Mouse (Mus musculus): ENCODE measurements around the gene Lrp2. TPM values are rescaled to one million over a fixed set of nuclear protein-coding genes. Genes with fewer than 3 reads are reported as not detected.

Gene Lrp2
- polyA plus RNA-seq, 1 experiment: not detected

GRCm38 (mm10) chr2:69562761-69563160, 23.1 kb downstream of the Lrp2 start:
- TF ChIP-seq GATA1 (IDR thresholded peaks at IDR 0.05; ENCODE audit: low read length): no peak

GRCm38 (mm10) chr2:69560221-69560620, 25.6 kb downstream of the Lrp2 start:
- TF ChIP-seq GATA1 (IDR thresholded peaks at IDR 0.05; ENCODE audit: low read length): no peak

- TF ChIP-seq GATA1 (IDR thresholded peaks at IDR 0.05; ENCODE audit: low read length): no peak
These were observed 26.5 kb downstream of the Lrp2 start for GRCm38 (mm10) chr2:69559380-69559779.

- no peak for TF ChIP-seq GATA1 (IDR thresholded peaks at IDR 0.05; ENCODE audit: low read length)
These were observed 29.2 kb downstream of the Lrp2 start for GRCm38 (mm10) chr2:69556686-69557085.

- TF ChIP-seq GATA1 (IDR thresholded peaks at IDR 0.05; ENCODE audit: low read length): no peak
These were observed 34.2 kb downstream of the Lrp2 start for GRCm38 (mm10) chr2:69551639-69552038.

- TF ChIP-seq GATA1 (IDR thresholded peaks at IDR 0.05; ENCODE audit: low read length): no peak
These were observed 39.0 kb downstream of the Lrp2 start for GRCm38 (mm10) chr2:69546823-69547222.

GRCm38 (mm10) chr2:69536018-69536417, 49.8 kb downstream of the Lrp2 start:
- TF ChIP-seq GATA1 (IDR thresholded peaks at IDR 0.05; ENCODE audit: low read length): no peak

- TF ChIP-seq GATA1 (IDR thresholded peaks at IDR 0.05; ENCODE audit: low read length): no peak
These were observed 54.3 kb downstream of the Lrp2 start for GRCm38 (mm10) chr2:69531528-69532055.

- no peak for TF ChIP-seq GATA1 (IDR thresholded peaks at IDR 0.05; ENCODE audit: low read length)
These were observed 55.0 kb downstream of the Lrp2 start for GRCm38 (mm10) chr2:69530691-69531527.

GRCm38 (mm10) chr2:69530126-69530525, 55.7 kb downstream of the Lrp2 start:
- no peak for TF ChIP-seq GATA1 (IDR thresholded peaks at IDR 0.05; ENCODE audit: low read length)

- TF ChIP-seq GATA1 (IDR thresholded peaks at IDR 0.05; ENCODE audit: low read length): no peak
These were observed 65.6 kb downstream of the Lrp2 start for GRCm38 (mm10) chr2:69520273-69520672.

GRCm38 (mm10) chr2:69518307-69518706, 67.6 kb downstream of the Lrp2 start:
- no peak for TF ChIP-seq GATA1 (IDR thresholded peaks at IDR 0.05; ENCODE audit: low read length)

GRCm38 (mm10) chr2:69511766-69512165, 74.1 kb downstream of the Lrp2 start:
- TF ChIP-seq GATA1 (IDR thresholded peaks at IDR 0.05; ENCODE audit: low read length): no peak

GRCm38 (mm10) chr2:69500357-69500756, 85.5 kb downstream of the Lrp2 start:
- TF ChIP-seq GATA1 (IDR thresholded peaks at IDR 0.05; ENCODE audit: low read length): no peak

- no peak for TF ChIP-seq GATA1 (IDR thresholded peaks at IDR 0.05; ENCODE audit: low read length)
These were observed 92.7 kb downstream of the Lrp2 start for GRCm38 (mm10) chr2:69493130-69493529.

- no peak for TF ChIP-seq GATA1 (IDR thresholded peaks at IDR 0.05; ENCODE audit: low read length)
These were observed 104.9 kb downstream of the Lrp2 start for GRCm38 (mm10) chr2:69480965-69481364.

- TF ChIP-seq GATA1 (IDR thresholded peaks at IDR 0.05; ENCODE audit: low read length): no peak
These were observed 106.0 kb downstream of the Lrp2 start for GRCm38 (mm10) chr2:69479859-69480258.

All from G1E-ER4 (cell line).